Mouse (Mus musculus) G1E (cell line): ENCODE data around the gene Exosc7. TPM values are rescaled to one million over a fixed set of nuclear protein-coding genes. Genes with fewer than 3 reads are reported as not detected.

Source experiments
- ATAC-seq: 2 replicates; pipeline ENCODE4 v1.8.0; 2016; ENCODE audit warnings: mild to moderate bottlenecking; ENCODE audit not compliant: insufficient number of reproducible peaks, poor library complexity, low FRiP score, severe bottlenecking; ENCODE audit errors: extremely low read depth
- DNase-seq: peaks from one replicate; pipeline ENCODE4 v3.0.0; 2012; ENCODE audit warnings: low spot score
- H3K27me3 ChIP-seq: 2 replicates; pipeline ENCODE4 v1.6.1; 2012; ENCODE audit warnings: mild to moderate bottlenecking, low read length, inconsistent platforms; ENCODE audit not compliant: insufficient read depth
- H3K36me3 ChIP-seq: replicated peaks from 2 replicates; pipeline ENCODE3; 2012; ENCODE audit warnings: mild to moderate bottlenecking, inconsistent platforms
- H3K4me1 ChIP-seq: 2 replicates; pipeline ENCODE4 v1.6.1; 2012; ENCODE audit warnings: low read depth, low read length, inconsistent platforms, mixed read lengths; ENCODE audit not compliant: insufficient read depth
- H3K4me3 ChIP-seq: 2 replicates; pipeline ENCODE4 v1.5.1; 2012; ENCODE audit warnings: low read depth, mild to moderate bottlenecking, inconsistent platforms, low read length, moderate library complexity, mixed read lengths
- H3K9me3 ChIP-seq: replicated peaks from 2 replicates; pipeline ENCODE4 v1.6.1; 2012; ENCODE audit warnings: inconsistent platforms
- CTCF ChIP-seq: IDR thresholded peaks from 2 replicates; pipeline ENCODE4 v1.5.1; 2012; ENCODE audit warnings: low read depth, low read length, inconsistent platforms, mixed read lengths
- GATA1 ChIP-seq: IDR thresholded peaks from 2 replicates; pipeline ENCODE4 v1.6.1; 2012; ENCODE audit warnings: borderline replicate concordance, low read length, inconsistent platforms, mixed read lengths
- GATA2 ChIP-seq: IDR thresholded peaks from 2 replicates; pipeline ENCODE4 v1.6.1; 2012; ENCODE audit warnings: low read depth, low read length, inconsistent platforms, borderline replicate concordance
- POLR2AphosphoS5 ChIP-seq: IDR thresholded peaks from 2 replicates; pipeline ENCODE4 v1.6.1; 2012; ENCODE audit warnings: low read depth, low read length, inconsistent platforms; ENCODE audit not compliant: insufficient replicate concordance
- TAL1 ChIP-seq: conservative IDR thresholded peaks from 2 replicates; pipeline ENCODE4 v1.6.1; 2012; ENCODE audit warnings: low read depth, low read length, inconsistent platforms, mixed read lengths
- polyA plus RNA-seq: library from polyadenylated mRNA; stranded (reverse); fragments of >175 nt; gene quantifications from 2 replicates; pipeline ENCODE4 v1.2.3, GENCODE M21; 2012
- total RNA-seq, 2 experiments: library from RNA; stranded (forward) in 1 of 2; stranded (reverse) in 1 of 2; fragments of 200-1000 nt in 1 of 2; fragments of >200 nt in 1 of 2; fragmentation: Nextera tagmentation in 1 of 2; gene quantifications; 2 replicates each; pipeline ENCODE4 v1.2.3; 2014 to 2017

The Exosc7 gene
- total and polyA plus RNA-seq, 3 experiments: 17.8 to 95.8 (median 45.4) TPM

DNA sequence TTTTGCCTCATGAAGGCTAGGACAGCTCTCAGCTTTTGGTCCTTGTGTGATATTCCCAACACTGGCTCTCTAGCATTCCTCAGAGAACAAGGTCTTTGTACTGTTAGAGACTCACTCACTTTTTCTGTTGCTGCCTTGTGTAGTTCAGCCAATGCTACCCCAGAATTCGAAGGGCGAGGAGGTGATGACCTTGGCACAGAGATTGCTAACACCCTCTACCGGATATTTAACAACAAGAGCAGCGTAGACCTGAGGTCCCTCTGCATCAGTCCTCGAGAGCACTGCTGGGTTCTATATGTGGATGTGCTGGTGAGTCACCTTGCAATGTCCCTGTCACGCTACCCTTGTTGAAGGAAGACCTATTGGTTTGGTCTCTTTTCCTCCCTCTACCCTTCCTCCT lies 14.6 kb downstream of the Exosc7 start:
- no peak for ATAC-seq
- H3K4me3 ChIP-seq: no peak overlapping the region
- peaks cover 96% of the 10 kb centered on the region for H3K36me3 ChIP-seq

DNA sequence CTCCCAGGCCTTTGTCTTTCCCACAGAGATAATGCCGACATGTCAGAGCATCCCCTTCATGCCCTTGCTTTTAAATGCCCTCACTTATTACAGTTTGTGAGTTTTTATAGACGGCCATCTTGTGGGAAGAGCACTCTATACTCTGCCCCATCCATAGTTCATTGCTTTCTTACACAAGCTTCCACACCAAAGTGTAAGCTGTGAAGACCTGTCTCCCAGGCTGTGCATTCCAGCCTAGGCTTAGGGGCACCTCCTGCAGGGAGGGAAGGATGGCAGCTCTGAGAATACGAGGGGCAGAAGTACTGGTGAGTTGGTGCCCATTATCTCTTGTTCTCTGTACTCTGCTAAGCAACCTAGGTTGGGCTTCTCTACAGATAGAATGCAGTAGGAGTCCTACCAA lies 20.0 kb downstream of the Exosc7 start:
- Histone ChIP-seq H3K9me3 (no peaks in the 10 kb centered on the region), H3K36me3 (peaks cover 99% of the 10 kb centered on the region), H3K4me3 (no peak overlapping the region), H3K4me1 (no peaks in the 10 kb centered on the region), H3K27me3 (no peaks in the 10 kb centered on the region)
- DNase-seq (no peak), ATAC-seq (no peak)
- TF ChIP-seq GATA1 (no peak), GATA2 (no peak), CTCF (no peak), TAL1 (no peak), POLR2AphosphoS5 (no peak)

More for the DNA sequence above, 14.6 kb downstream of the Exosc7 start:
- Histone ChIP-seq H3K4me1 (peaks cover 20% of the 10 kb centered on the region), H3K9me3 (no peaks in the 10 kb centered on the region), H3K27me3 (no peaks in the 10 kb centered on the region)
- DNase-seq: no peak
- TF ChIP-seq TAL1: no peak
- no peak for TF ChIP-seq GATA2
- TF ChIP-seq POLR2AphosphoS5: no peak
- TF ChIP-seq GATA1: no peak
- TF ChIP-seq CTCF: no peak

DNA sequence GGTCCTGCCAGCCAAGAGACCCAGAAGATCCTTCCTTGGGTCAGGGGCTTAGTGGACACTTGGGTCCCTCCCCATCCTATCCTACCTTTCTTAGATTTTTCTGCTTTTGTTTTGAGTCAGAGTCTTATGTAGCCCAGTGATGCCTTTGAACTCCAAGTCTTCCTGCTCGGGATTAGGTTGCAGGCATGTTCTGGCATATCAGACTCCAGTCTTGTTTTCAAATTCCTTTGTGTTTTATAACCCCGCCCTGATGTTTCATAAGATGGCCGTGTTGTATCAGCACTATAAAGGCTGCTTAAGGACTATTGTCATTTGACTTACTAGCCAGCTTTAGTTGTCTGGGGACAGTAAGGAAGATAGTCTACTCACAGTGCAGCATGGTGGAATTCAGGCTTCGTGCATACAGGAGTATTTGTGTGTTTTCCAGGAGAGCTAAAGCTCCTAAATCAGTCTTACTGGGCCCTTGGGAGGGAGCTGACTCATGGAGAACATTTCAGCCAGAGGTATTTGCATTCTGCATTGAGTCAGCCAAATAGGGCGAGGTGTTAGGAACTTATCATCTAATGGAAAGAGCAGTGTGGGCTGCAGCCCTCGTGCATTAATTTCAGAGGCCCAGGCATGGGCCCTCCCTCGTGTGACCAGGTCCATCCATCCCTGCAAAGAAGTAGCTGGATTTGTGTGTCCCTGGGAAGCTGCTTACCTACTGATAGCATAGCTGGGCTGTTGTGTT lies 24.1 kb downstream of the Exosc7 start:
- H3K4me3 ChIP-seq: no peak overlapping the region
- no peak for TF ChIP-seq TAL1
- no peak for TF ChIP-seq GATA2
- no peak for TF ChIP-seq CTCF
- no peak for TF ChIP-seq POLR2AphosphoS5
- TF ChIP-seq GATA1: no peak
- no peaks in the 10 kb centered on the region for H3K9me3 ChIP-seq
- peaks cover 87% of the 10 kb centered on the region for H3K36me3 ChIP-seq
- H3K4me1 ChIP-seq: no peaks in the 10 kb centered on the region
- DNase-seq: no peak
- H3K27me3 ChIP-seq: no peaks in the 10 kb centered on the region
- no peak for ATAC-seq

DNA sequence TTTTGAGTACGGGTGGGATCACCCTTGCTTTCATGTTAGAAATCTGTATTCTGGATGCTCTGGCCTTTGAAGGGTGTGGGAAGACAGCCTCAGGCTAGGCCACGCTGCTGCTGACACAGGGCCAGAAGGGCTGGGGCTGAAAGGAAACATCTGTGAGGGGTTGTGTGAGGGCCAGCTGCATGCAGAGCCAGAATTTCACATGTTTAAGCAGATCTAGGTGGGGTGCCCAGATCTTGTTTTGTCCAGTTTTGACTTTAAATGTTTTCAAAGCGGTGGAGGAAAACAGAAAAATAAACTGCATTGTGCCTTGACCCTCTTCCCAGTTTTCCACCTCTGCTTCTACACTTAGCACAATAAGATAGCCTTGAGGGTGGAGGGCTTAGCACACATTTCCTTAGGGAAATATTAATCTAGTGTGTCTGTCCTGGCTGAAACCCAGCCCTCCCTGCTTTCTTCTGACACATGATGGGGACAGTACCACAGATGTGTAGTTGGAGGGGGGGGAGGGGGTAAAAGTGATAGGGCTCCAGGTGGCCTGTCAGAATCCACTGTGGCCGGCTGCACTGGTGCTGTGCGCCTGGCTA lies 26.0 kb downstream of the Exosc7 start:
- H3K4me1 ChIP-seq: no peaks in the 10 kb centered on the region
- ATAC-seq (no peak), DNase-seq (no peak)
- no peak overlapping the region for H3K4me3 ChIP-seq
- peaks cover 68% of the 10 kb centered on the region for H3K36me3 ChIP-seq
- TF ChIP-seq CTCF: no peak
- H3K27me3 ChIP-seq: no peaks in the 10 kb centered on the region
- H3K9me3 ChIP-seq: no peaks in the 10 kb centered on the region

DNA sequence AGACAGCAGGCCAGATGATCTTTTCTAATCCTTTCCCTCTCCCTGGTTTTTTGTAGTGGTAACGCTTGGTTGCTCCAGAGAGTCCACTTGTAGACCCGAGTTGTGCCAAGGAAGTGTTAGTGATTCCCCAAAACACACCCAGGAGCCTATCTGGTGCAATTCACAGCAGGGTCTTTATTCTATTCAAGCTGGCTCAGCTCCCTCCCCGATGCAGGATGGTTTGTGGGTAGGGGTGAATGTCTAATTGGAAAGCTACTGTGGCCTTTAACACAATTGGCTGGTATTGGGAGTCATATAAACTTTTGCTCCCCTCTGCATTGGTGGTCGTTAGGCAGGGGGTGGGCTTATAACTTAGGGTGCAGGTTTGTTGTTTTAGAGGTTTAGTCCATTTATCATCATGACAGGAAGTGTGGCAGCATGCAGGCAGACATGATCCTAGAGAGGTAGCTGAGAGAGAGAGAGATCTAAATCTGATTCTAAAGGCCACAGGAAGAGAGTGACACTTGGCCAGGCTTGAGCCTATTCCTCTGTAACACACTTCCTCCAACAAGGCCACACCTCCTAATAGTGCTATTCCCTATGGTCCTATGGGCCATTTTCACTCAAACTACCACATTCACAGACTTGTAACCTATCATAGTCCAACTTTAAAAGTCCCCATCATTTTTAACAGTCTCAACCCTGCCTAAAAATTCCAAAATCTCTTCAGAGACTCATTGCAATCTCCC lies 27.0 kb downstream of the Exosc7 start:
- no peak overlapping the region for H3K4me3 ChIP-seq
- H3K4me1 ChIP-seq: no peaks in the 10 kb centered on the region
- no peaks in the 10 kb centered on the region for H3K9me3 ChIP-seq
- H3K36me3 ChIP-seq: peaks cover 57% of the 10 kb centered on the region
- DNase-seq: no peak
- ATAC-seq: no peak
- TF ChIP-seq TAL1 (no peak), CTCF (no peak), GATA1 (no peak), GATA2 (no peak), POLR2AphosphoS5 (no peak)
- H3K27me3 ChIP-seq: no peaks in the 10 kb centered on the region

DNA sequence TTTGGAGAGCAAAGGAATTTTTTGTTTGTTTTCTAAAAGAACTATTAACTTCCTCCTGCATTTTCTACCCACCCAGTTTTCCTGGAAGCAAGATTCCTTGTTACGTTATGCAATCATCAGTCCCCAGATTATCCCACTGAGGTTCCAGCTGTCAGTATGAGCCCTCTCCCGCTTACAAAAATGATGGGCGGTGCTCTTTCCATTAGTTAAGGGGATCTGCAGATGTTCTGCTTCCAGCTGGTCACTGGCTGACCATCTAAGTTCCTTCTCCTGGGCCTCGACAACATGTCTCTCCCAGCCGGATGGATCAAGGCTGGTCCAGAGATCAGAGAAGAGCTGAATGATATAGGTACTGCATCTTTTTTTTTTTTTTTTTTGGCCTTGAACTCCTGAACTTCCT lies 35.4 kb downstream of the Exosc7 start:
- no peaks in the 10 kb centered on the region for H3K4me1 ChIP-seq
- TF ChIP-seq TAL1 (no peak), GATA2 (no peak), GATA1 (no peak), CTCF (no peak), POLR2AphosphoS5 (no peak)
- no peaks in the 10 kb centered on the region for H3K36me3 ChIP-seq
- ATAC-seq (no peak), DNase-seq (no peak)
- H3K9me3 ChIP-seq: no peaks in the 10 kb centered on the region
- H3K4me3 ChIP-seq: no peak overlapping the region
- H3K27me3 ChIP-seq: peaks cover 29% of the 10 kb centered on the region
